Mouse (Mus musculus): ENCODE data around the gene Tmsb10. TPM values are rescaled to one million over a fixed set of nuclear protein-coding genes. Genes with fewer than 3 reads are reported as not detected.
A peak's percentile ranks its signal among the peaks of the same experiment; 100 is the strongest.

Gene Tmsb10
- polyA plus RNA-seq, 1 experiment, result 6,677 TPM

- H3K36me3 ChIP-seq (ENCODE audit: control insufficient read depth, insufficient read depth), result no peaks in the 10 kb centered on the region
- H3K27me3 ChIP-seq (ENCODE audit: control insufficient read depth, insufficient read depth, insufficient read length), result no peaks in the 10 kb centered on the region
- H3ac ChIP-seq (ENCODE audit: control insufficient read depth, insufficient read length), result no peak overlapping the region
- no peaks in the 10 kb centered on the region for H3K79me2 ChIP-seq (ENCODE audit: control insufficient read depth, insufficient read depth)
- no peak overlapping the region for H3K4me2 ChIP-seq (ENCODE audit: low read depth)
- H3K4me3 ChIP-seq, result no peak overlapping the region
- TF ChIP-seq MYOG (IDR thresholded peaks at IDR 0.05; ENCODE audit: control insufficient read depth in 1 of 3, insufficient read depth in 1 of 3, insufficient read length in 2 of 3, low read depth in 2 of 3) (peak in 2 of 3 experiments; percentile 63 to 80), SRF (IDR thresholded peaks at IDR 0.05; ENCODE audit: control insufficient read depth, insufficient read length, low read depth) (no peak), MYOD1 (IDR thresholded peaks at IDR 0.05; ENCODE audit: control insufficient read depth in 1 of 3, insufficient read length in 2 of 3, low read depth in 2 of 3) (peak in 2 of 3 experiments; percentile 56 to 76), POLR2AphosphoS2 (IDR thresholded peaks at IDR 0.05; ENCODE audit: insufficient read length, low read depth) (no peak), POLR2A (IDR thresholded peaks at IDR 0.05; ENCODE audit: insufficient read length, low read depth) (no peak)
These were observed 34.6 kb upstream of the Tmsb10 start for GRCm38 (mm10) chr6:72993054-72993687.

GRCm38 (mm10) chr6:72990206-72990605 is 31.7 kb upstream of the Tmsb10 start:
- H3K4me3 ChIP-seq, result no peak overlapping the region
- H3K36me3 ChIP-seq (ENCODE audit: control insufficient read depth, insufficient read depth), result no peaks in the 10 kb centered on the region
- H3ac ChIP-seq (ENCODE audit: control insufficient read depth, insufficient read length), result no peak overlapping the region
- peak overlapping the region; percentile 14 for H3K4me2 ChIP-seq (ENCODE audit: low read depth)
- no peaks in the 10 kb centered on the region for H3K27me3 ChIP-seq (ENCODE audit: control insufficient read depth, insufficient read depth, insufficient read length)
- H3K79me2 ChIP-seq (ENCODE audit: control insufficient read depth, insufficient read depth), result no peaks in the 10 kb centered on the region
- no peak for TF ChIP-seq TCF3 (IDR thresholded peaks at IDR 0.05; ENCODE audit: insufficient read length, low read depth)
- TF ChIP-seq USF1 (IDR thresholded peaks at IDR 0.05; ENCODE audit: low read depth), result no peak
- TF ChIP-seq POLR2AphosphoS2 (IDR thresholded peaks at IDR 0.05; ENCODE audit: insufficient read length, low read depth), result no peak
- no peak for TF ChIP-seq E2F4 (IDR thresholded peaks at IDR 0.05; ENCODE audit: insufficient read depth)
- TF ChIP-seq MYOG (IDR thresholded peaks at IDR 0.05; ENCODE audit: control insufficient read depth in 1 of 3, insufficient read depth in 1 of 3, insufficient read length in 2 of 3, low read depth in 2 of 3), result no peak
- no peak for TF ChIP-seq SRF (IDR thresholded peaks at IDR 0.05; ENCODE audit: control insufficient read depth, insufficient read length, low read depth)
- no peak for TF ChIP-seq MAX (IDR thresholded peaks at IDR 0.05; ENCODE audit: low read depth)
- TF ChIP-seq POLR2A (IDR thresholded peaks at IDR 0.05; ENCODE audit: insufficient read length, low read depth), result no peak
- no peak for TF ChIP-seq TCF12 (IDR thresholded peaks at IDR 0.05; ENCODE audit: insufficient read depth, poor library complexity, severe bottlenecking)
- no peak for TF ChIP-seq MYOD1 (IDR thresholded peaks at IDR 0.05; ENCODE audit: control insufficient read depth in 1 of 3, insufficient read length in 2 of 3, low read depth in 2 of 3)
- no peak for TF ChIP-seq CEBPB (IDR thresholded peaks at IDR 0.05; ENCODE audit: insufficient read depth, poor library complexity, severe bottlenecking)
- TF ChIP-seq REST (IDR thresholded peaks at IDR 0.05; ENCODE audit: insufficient read depth, insufficient read length), result no peak

- peak overlapping the region; percentile 40 for H3K4me2 ChIP-seq (ENCODE audit: low read depth)
- TF ChIP-seq MYOG (IDR thresholded peaks at IDR 0.05; ENCODE audit: control insufficient read depth in 1 of 3, insufficient read depth in 1 of 3, insufficient read length in 2 of 3, low read depth in 2 of 3) (peak in 2 of 3 experiments; percentile 97 to 99), TCF3 (IDR thresholded peaks at IDR 0.05; ENCODE audit: insufficient read length, low read depth) (peak; percentile 81), CEBPB (IDR thresholded peaks at IDR 0.05; ENCODE audit: insufficient read depth, poor library complexity, severe bottlenecking) (peak; percentile 61; the same call in 1 of the 2 replicates), TCF12 (IDR thresholded peaks at IDR 0.05; ENCODE audit: insufficient read depth, poor library complexity, severe bottlenecking) (peak; percentile 68), REST (IDR thresholded peaks at IDR 0.05; ENCODE audit: insufficient read depth, insufficient read length) (no peak), MYOD1 (IDR thresholded peaks at IDR 0.05; ENCODE audit: control insufficient read depth in 1 of 3, insufficient read length in 2 of 3, low read depth in 2 of 3) (peak; percentile 1 to 96 (median 96)), USF1 (IDR thresholded peaks at IDR 0.05; ENCODE audit: low read depth) (no peak)
- no peak overlapping the region for H3K4me3 ChIP-seq
- no peak overlapping the region for H3ac ChIP-seq (ENCODE audit: control insufficient read depth, insufficient read length)
- no peaks in the 10 kb centered on the region for H3K27me3 ChIP-seq (ENCODE audit: control insufficient read depth, insufficient read depth, insufficient read length)
- H3K79me2 ChIP-seq (ENCODE audit: control insufficient read depth, insufficient read depth), result no peaks in the 10 kb centered on the region
- H3K36me3 ChIP-seq (ENCODE audit: control insufficient read depth, insufficient read depth), result no peaks in the 10 kb centered on the region
These were observed 30.6 kb upstream of the Tmsb10 start for GRCm38 (mm10) chr6:72989028-72989736.

- no peak for TF ChIP-seq REST (IDR thresholded peaks at IDR 0.05; ENCODE audit: insufficient read depth, insufficient read length)
- TF ChIP-seq USF1 (IDR thresholded peaks at IDR 0.05; ENCODE audit: low read depth), result no peak
- TF ChIP-seq MYOD1 (IDR thresholded peaks at IDR 0.05; ENCODE audit: control insufficient read depth in 1 of 3, insufficient read length in 2 of 3, low read depth in 2 of 3), result no peak
- no peak for TF ChIP-seq POLR2AphosphoS2 (IDR thresholded peaks at IDR 0.05; ENCODE audit: insufficient read length, low read depth)
- H3K36me3 ChIP-seq (ENCODE audit: control insufficient read depth, insufficient read depth), result no peaks in the 10 kb centered on the region
- H3K4me2 ChIP-seq (ENCODE audit: low read depth), result no peak overlapping the region
- H3ac ChIP-seq (ENCODE audit: control insufficient read depth, insufficient read length), result no peak overlapping the region
- H3K27me3 ChIP-seq (ENCODE audit: control insufficient read depth, insufficient read depth, insufficient read length), result no peaks in the 10 kb centered on the region
- no peak overlapping the region for H3K4me3 ChIP-seq
- no peaks in the 10 kb centered on the region for H3K79me2 ChIP-seq (ENCODE audit: control insufficient read depth, insufficient read depth)
These were observed 24.0 kb upstream of the Tmsb10 start for GRCm38 (mm10) chr6:72982506-72982905.

GRCm38 (mm10) chr6:72981851-72982250 is 23.3 kb upstream of the Tmsb10 start:
- no peaks in the 10 kb centered on the region for H3K27me3 ChIP-seq (ENCODE audit: control insufficient read depth, insufficient read depth, insufficient read length)
- no peak overlapping the region for H3ac ChIP-seq (ENCODE audit: control insufficient read depth, insufficient read length)
- no peaks in the 10 kb centered on the region for H3K36me3 ChIP-seq (ENCODE audit: control insufficient read depth, insufficient read depth)
- no peak overlapping the region for H3K4me3 ChIP-seq
- TF ChIP-seq MYOD1 (IDR thresholded peaks at IDR 0.05; ENCODE audit: control insufficient read depth in 1 of 3, insufficient read length in 2 of 3, low read depth in 2 of 3), result no peak
- no peak for TF ChIP-seq POLR2A (IDR thresholded peaks at IDR 0.05; ENCODE audit: insufficient read length, low read depth)
- TF ChIP-seq CEBPB (IDR thresholded peaks at IDR 0.05; ENCODE audit: insufficient read depth, poor library complexity, severe bottlenecking), result no peak
- TF ChIP-seq TCF3 (IDR thresholded peaks at IDR 0.05; ENCODE audit: insufficient read length, low read depth), result no peak
- no peak for TF ChIP-seq MYOG (IDR thresholded peaks at IDR 0.05; ENCODE audit: control insufficient read depth in 1 of 3, insufficient read depth in 1 of 3, insufficient read length in 2 of 3, low read depth in 2 of 3)
- TF ChIP-seq POLR2AphosphoS2 (IDR thresholded peaks at IDR 0.05; ENCODE audit: insufficient read length, low read depth), result no peak
- no peak for TF ChIP-seq USF1 (IDR thresholded peaks at IDR 0.05; ENCODE audit: low read depth)
- TF ChIP-seq SRF (IDR thresholded peaks at IDR 0.05; ENCODE audit: control insufficient read depth, insufficient read length, low read depth), result no peak
- TF ChIP-seq REST (IDR thresholded peaks at IDR 0.05; ENCODE audit: insufficient read depth, insufficient read length), result no peak
- no peaks in the 10 kb centered on the region for H3K79me2 ChIP-seq (ENCODE audit: control insufficient read depth, insufficient read depth)
- H3K4me2 ChIP-seq (ENCODE audit: low read depth), result peak overlapping the region; percentile 72

Data from myocyte (in vitro differentiated cells).